Mouse (Mus musculus): ENCODE data around the gene Il17c.

DNA sequence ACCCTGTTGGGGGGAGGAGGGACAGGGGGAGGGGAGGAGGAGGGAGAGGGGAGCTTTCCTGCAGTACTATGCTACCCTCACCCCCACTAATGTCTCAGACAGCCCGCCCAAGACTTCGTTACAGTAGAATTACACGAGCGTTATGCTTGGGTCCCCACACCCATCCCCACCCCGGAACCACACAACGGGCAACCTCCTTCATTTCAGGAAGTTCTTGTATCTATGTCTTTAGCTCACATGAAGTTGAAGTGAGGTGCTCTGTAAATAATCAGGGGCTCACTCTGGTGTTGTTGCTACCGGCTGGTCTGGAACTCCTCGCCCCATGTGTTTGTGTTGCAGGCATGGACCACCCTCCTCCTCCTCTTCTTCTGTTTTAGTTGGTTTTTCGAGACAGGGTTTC, 6.3 kb downstream of the Il17c start:
- TF ChIP-seq CTCF (IDR thresholded peaks at IDR 0.05; ENCODE audit: extremely low read depth, insufficient read depth, low read length) = no peak
- no peak for TF ChIP-seq POLR2A (IDR thresholded peaks at IDR 0.05; ENCODE audit: extremely low read depth, insufficient read depth, low read length)

Data from cortical plate, adult 2 months (tissue).